Mouse (Mus musculus): ENCODE data around the gene Gmds. TPM values are rescaled to one million over a fixed set of nuclear protein-coding genes. Genes with fewer than 3 reads are reported as not detected.

Gene Gmds
- polyA plus RNA-seq, 1 experiment: 21.2 TPM

DNA sequence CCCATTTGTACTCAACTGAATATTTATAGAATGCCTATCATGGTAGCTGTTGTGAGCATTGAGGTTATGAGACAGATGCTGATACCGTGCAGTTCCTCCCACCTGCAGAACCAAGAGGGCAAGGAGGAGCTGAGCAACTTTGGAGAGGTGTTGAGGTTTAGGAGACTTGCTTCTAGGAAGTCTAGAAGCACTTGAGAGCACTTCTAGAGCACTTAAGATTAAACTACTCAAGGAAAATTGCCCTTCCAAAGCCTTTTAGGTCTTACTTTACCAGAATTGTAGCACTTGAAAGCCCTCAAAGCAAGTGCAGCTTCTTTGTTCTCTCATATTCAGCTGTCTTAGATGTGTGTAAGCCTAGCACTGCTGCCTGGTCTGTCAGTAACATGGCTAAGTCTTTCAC is 409.2 kb downstream of the Gmds start:
- 76% methylated on average over 1 of the region's 1 CpGs for WGBS
- no peaks in the 10 kb centered on the region for H3K27me3 ChIP-seq (ENCODE audit: control insufficient read depth, insufficient read depth, low read length)

DNA sequence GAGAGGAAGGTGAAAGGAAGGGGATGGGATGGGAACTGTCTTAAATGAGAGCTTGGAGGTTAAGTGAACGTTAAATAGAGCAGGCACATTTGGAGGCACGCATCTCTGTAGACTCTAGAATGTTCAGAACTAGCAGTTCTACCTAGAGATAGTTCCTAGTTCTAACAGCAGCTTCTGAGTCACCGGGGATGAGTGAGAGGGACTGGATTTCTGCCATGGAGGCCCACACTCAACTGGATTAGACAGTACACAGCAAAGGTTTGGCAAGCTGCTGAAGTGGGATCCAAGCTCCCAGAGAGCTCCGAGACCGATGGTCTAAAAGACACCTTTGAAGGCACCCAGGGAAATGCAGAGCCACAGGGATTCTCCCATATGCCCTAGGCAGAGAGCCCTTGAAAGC is 411.9 kb downstream of the Gmds start:
- no peaks in the 10 kb centered on the region for H3K4me1 ChIP-seq (replicated peaks; ENCODE audit: control insufficient read depth, insufficient read depth, low read length)
- H3K27ac ChIP-seq (ENCODE audit: control insufficient read depth, insufficient read depth, low read length): no peak overlapping the region
- 90% methylated on average over 5 of the region's 5 CpGs for WGBS
- no peak for DNase-seq
- H3K36me3 ChIP-seq (ENCODE audit: control insufficient read depth, insufficient read depth, low read length): no peaks in the 10 kb centered on the region
- H3K4me3 ChIP-seq (ENCODE audit: control insufficient read depth, insufficient read depth, low read length): no peak overlapping the region
- TF ChIP-seq CTCF (IDR thresholded peaks at IDR 0.05; ENCODE audit: borderline replicate concordance, control insufficient read depth, extremely low read depth, insufficient read depth, low read length, poor library complexity) (no peak), POLR2A (IDR thresholded peaks at IDR 0.05; ENCODE audit: control insufficient read depth, extremely low read depth, insufficient read depth, low read length, poor library complexity) (no peak)
- no peaks in the 10 kb centered on the region for H3K27me3 ChIP-seq (ENCODE audit: control insufficient read depth, insufficient read depth, low read length)

More for the DNA sequence above, 409.2 kb downstream of the Gmds start:
- no peaks in the 10 kb centered on the region for H3K36me3 ChIP-seq (ENCODE audit: control insufficient read depth, insufficient read depth, low read length)
- DNase-seq: no peak
- H3K4me3 ChIP-seq (ENCODE audit: control insufficient read depth, insufficient read depth, low read length): no peak overlapping the region
- no peak overlapping the region for H3K27ac ChIP-seq (ENCODE audit: control insufficient read depth, insufficient read depth, low read length)
- no peaks in the 10 kb centered on the region for H3K4me1 ChIP-seq (replicated peaks; ENCODE audit: control insufficient read depth, insufficient read depth, low read length)
- no peak for TF ChIP-seq CTCF (IDR thresholded peaks at IDR 0.05; ENCODE audit: borderline replicate concordance, control insufficient read depth, extremely low read depth, insufficient read depth, low read length, poor library complexity)
- no peak for TF ChIP-seq POLR2A (IDR thresholded peaks at IDR 0.05; ENCODE audit: control insufficient read depth, extremely low read depth, insufficient read depth, low read length, poor library complexity)

- Histone ChIP-seq H3K4me1 (replicated peaks; ENCODE audit: control insufficient read depth, insufficient read depth, low read length) (no peaks in the 10 kb centered on the region), H3K27me3 (ENCODE audit: control insufficient read depth, insufficient read depth, low read length) (no peaks in the 10 kb centered on the region), H3K4me3 (ENCODE audit: control insufficient read depth, insufficient read depth, low read length) (no peak overlapping the region), H3K27ac (ENCODE audit: control insufficient read depth, insufficient read depth, low read length) (no peak overlapping the region), H3K36me3 (ENCODE audit: control insufficient read depth, insufficient read depth, low read length) (no peaks in the 10 kb centered on the region)
- DNase-seq: no peak
- 85% methylated on average over 4 of the region's 4 CpGs for WGBS
- no peak for TF ChIP-seq CTCF (IDR thresholded peaks at IDR 0.05; ENCODE audit: borderline replicate concordance, control insufficient read depth, extremely low read depth, insufficient read depth, low read length, poor library complexity)
- no peak for TF ChIP-seq POLR2A (IDR thresholded peaks at IDR 0.05; ENCODE audit: control insufficient read depth, extremely low read depth, insufficient read depth, low read length, poor library complexity)
These were observed 414.0 kb downstream of the Gmds start for GRCm38 (mm10) chr13:31924506-31924905.

- H3K4me3 ChIP-seq (ENCODE audit: control insufficient read depth, insufficient read depth, low read length): no peak overlapping the region
- no peak for TF ChIP-seq CTCF (IDR thresholded peaks at IDR 0.05; ENCODE audit: borderline replicate concordance, control insufficient read depth, extremely low read depth, insufficient read depth, low read length, poor library complexity)
- no peak for TF ChIP-seq POLR2A (IDR thresholded peaks at IDR 0.05; ENCODE audit: control insufficient read depth, extremely low read depth, insufficient read depth, low read length, poor library complexity)
- WGBS: 98% methylated on average over 2 of the region's 2 CpGs
- no peak overlapping the region for H3K27ac ChIP-seq (ENCODE audit: control insufficient read depth, insufficient read depth, low read length)
- H3K27me3 ChIP-seq (ENCODE audit: control insufficient read depth, insufficient read depth, low read length): no peaks in the 10 kb centered on the region
- no peaks in the 10 kb centered on the region for H3K4me1 ChIP-seq (replicated peaks; ENCODE audit: control insufficient read depth, insufficient read depth, low read length)
- DNase-seq: no peak
- H3K36me3 ChIP-seq (ENCODE audit: control insufficient read depth, insufficient read depth, low read length): no peaks in the 10 kb centered on the region
These were observed 418.8 kb downstream of the Gmds start for GRCm38 (mm10) chr13:31919716-31920115.

DNA sequence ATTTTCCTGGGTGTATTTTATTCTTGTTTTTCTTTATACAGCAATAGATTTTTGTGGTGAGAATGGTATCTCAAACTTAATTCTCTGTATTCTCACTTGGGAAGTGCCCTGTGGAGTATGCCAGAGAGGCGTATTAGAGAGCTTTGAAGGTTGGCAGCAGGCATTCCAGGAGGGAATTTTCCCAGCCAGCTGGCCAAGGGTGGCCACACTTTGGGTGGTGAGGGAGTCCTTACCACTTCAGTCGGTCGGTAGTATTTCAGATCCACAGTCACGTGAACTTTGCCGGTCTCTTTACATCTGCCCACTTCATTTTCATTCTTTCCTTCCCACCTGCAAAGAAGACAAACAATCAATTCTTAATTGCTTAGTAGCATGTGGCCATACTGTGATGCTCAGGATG is 421.2 kb downstream of the Gmds start:
- DNase-seq: no peak
- Histone ChIP-seq H3K4me3 (ENCODE audit: control insufficient read depth, insufficient read depth, low read length) (no peak overlapping the region), H3K4me1 (replicated peaks; ENCODE audit: control insufficient read depth, insufficient read depth, low read length) (no peaks in the 10 kb centered on the region), H3K27ac (ENCODE audit: control insufficient read depth, insufficient read depth, low read length) (no peak overlapping the region), H3K36me3 (ENCODE audit: control insufficient read depth, insufficient read depth, low read length) (no peaks in the 10 kb centered on the region), H3K27me3 (ENCODE audit: control insufficient read depth, insufficient read depth, low read length) (no peaks in the 10 kb centered on the region)
- WGBS: 97% methylated on average over 5 of the region's 5 CpGs
- TF ChIP-seq CTCF (IDR thresholded peaks at IDR 0.05; ENCODE audit: borderline replicate concordance, control insufficient read depth, extremely low read depth, insufficient read depth, low read length, poor library complexity) (no peak), POLR2A (IDR thresholded peaks at IDR 0.05; ENCODE audit: control insufficient read depth, extremely low read depth, insufficient read depth, low read length, poor library complexity) (no peak)

DNA sequence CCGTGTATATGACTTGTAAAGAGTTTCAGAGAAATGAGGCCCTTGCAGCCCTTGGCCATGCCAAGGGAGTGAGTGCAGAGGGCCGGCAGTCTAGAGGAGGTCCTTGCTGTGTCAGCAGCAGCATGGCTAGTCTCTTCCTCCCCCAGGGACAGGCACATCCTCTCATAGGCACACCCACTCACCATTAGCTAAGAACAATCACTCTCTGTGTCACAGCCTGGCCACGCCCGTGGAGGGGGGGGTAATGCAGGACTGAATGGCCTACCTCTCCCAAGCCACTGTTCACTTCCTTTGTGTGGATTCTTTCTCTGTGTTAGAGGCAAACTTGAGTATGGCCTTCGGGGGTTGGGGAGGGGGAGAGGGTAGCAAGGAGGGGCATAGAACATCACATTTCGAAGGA is 422.8 kb downstream of the Gmds start:
- Histone ChIP-seq H3K36me3 (ENCODE audit: control insufficient read depth, insufficient read depth, low read length) (no peaks in the 10 kb centered on the region), H3K27ac (ENCODE audit: control insufficient read depth, insufficient read depth, low read length) (no peak overlapping the region), H3K4me3 (ENCODE audit: control insufficient read depth, insufficient read depth, low read length) (no peak overlapping the region), H3K27me3 (ENCODE audit: control insufficient read depth, insufficient read depth, low read length) (no peaks in the 10 kb centered on the region), H3K4me1 (replicated peaks; ENCODE audit: control insufficient read depth, insufficient read depth, low read length) (no peaks in the 10 kb centered on the region)
- DNase-seq: no peak
- WGBS: 95% methylated on average over 6 of the region's 6 CpGs
- TF ChIP-seq CTCF (IDR thresholded peaks at IDR 0.05; ENCODE audit: borderline replicate concordance, control insufficient read depth, extremely low read depth, insufficient read depth, low read length, poor library complexity) (no peak), POLR2A (IDR thresholded peaks at IDR 0.05; ENCODE audit: control insufficient read depth, extremely low read depth, insufficient read depth, low read length, poor library complexity) (no peak)

GRCm38 (mm10) chr13:31914901-31915587 is 423.5 kb downstream of the Gmds start:
- DNase-seq: no peak
- 88% methylated on average over 4 of the region's 4 CpGs for WGBS

More at GRCm38 (mm10) chr13:31914901-31915587, 423.5 kb downstream of the Gmds start:
- H3K36me3 ChIP-seq (ENCODE audit: control insufficient read depth, insufficient read depth, low read length): no peaks in the 10 kb centered on the region
- no peak for TF ChIP-seq CTCF (IDR thresholded peaks at IDR 0.05; ENCODE audit: borderline replicate concordance, control insufficient read depth, extremely low read depth, insufficient read depth, low read length, poor library complexity)
- no peak for TF ChIP-seq POLR2A (IDR thresholded peaks at IDR 0.05; ENCODE audit: control insufficient read depth, extremely low read depth, insufficient read depth, low read length, poor library complexity)
- no peaks in the 10 kb centered on the region for H3K27me3 ChIP-seq (ENCODE audit: control insufficient read depth, insufficient read depth, low read length)
- H3K4me1 ChIP-seq (replicated peaks; ENCODE audit: control insufficient read depth, insufficient read depth, low read length): no peaks in the 10 kb centered on the region
- no peak overlapping the region for H3K4me3 ChIP-seq (ENCODE audit: control insufficient read depth, insufficient read depth, low read length)
- no peak overlapping the region for H3K27ac ChIP-seq (ENCODE audit: control insufficient read depth, insufficient read depth, low read length)

Measured in thymus, adult 2 months (tissue).